ENCODE assay signal across 14 mouse cellular contexts in genomic region chr7:25439978-25440815, GRCm38 (mm10). TPM values are rescaled to one million over a fixed set of nuclear protein-coding genes. Genes with fewer than 3 reads are reported as not detected.
A peak's percentile ranks its signal among the peaks of the same experiment; 100 is the strongest.
DNase-seq lines count a peak whose midpoint lies in the region; ATAC-seq and TF ChIP-seq lines count a peak whose summit lies in the region.
"Had no signal": no experiment of that assay in that cellular context is flagged by ENCODE, and none has a peak within 500 bp of the region (broad histone marks: within the 10 kb centered on the region; RNA-seq: fewer than 3 reads in every experiment).

No protein-coding gene starts in this region.

- ATAC-seq in lung, postnatal 0 days, result peak; percentile 83
- ATAC-seq in midbrain, postnatal 0 days (ENCODE audit: low FRiP score), result no peak

- TF ChIP-seq EP300 in lung, postnatal 0 days (IDR thresholded peaks at IDR 0.05), result peak; percentile 86

- H3K4me2 ChIP-seq in lung, postnatal 0 days (replicated peaks; ENCODE audit: low read depth, low read length), result no peak overlapping the region
- H3K4me2 ChIP-seq in midbrain, postnatal 0 days (ENCODE audit: low read depth, low read length, poor library complexity, severe bottlenecking), result no peak overlapping the region

- H3K27ac ChIP-seq in bone marrow, adult 2 months (ENCODE audit: control insufficient read depth, insufficient read depth, low read depth, low read length, poor library complexity), result peak overlapping the region; percentile 53
- H3K27ac ChIP-seq in liver, adult 2 months (replicated peaks; ENCODE audit: insufficient read depth, low read depth, low read length), result peak overlapping the region; percentile 85
- H3K27ac ChIP-seq in lung, postnatal 0 days (ENCODE audit: low read length), result peak overlapping the region; percentile 81
- no peak overlapping the region for H3K27ac ChIP-seq in midbrain, postnatal 0 days (ENCODE audit: low read depth, low read length)

- DNase-seq in gonadal fat pad, adult 2 months (ENCODE audit: low read depth), result peak; percentile 95
- DNase-seq in liver, adult 2 months (ENCODE audit: extremely low read depth, low read depth, low spot score), result peak; percentile 88
- peak; percentile 86 for DNase-seq in lung, postnatal 0 days (ENCODE audit: low spot score)
- DNase-seq in layer of hippocampus, postnatal 25 days (ENCODE audit: extremely low spot score in 1 of 2, low spot score in 1 of 2), result no peak
- no peak for DNase-seq in cerebellum, postnatal 14 days
- no peak for DNase-seq in layer of hippocampus, adult 8-10 months (ENCODE audit: low spot score in 2 of 2)
- DNase-seq in midbrain, postnatal 0 days (ENCODE audit: low spot score), result no peak
- DNase-seq: adrenal gland, postnatal 25 days; embryo, embryonic 11 days; gastrocnemius, postnatal 10 days had no signal

- H3K36me3 ChIP-seq in liver, adult 2 months (ENCODE audit: control insufficient read depth, insufficient read depth, low read length), result no peaks in the 10 kb centered on the region
- no peaks in the 10 kb centered on the region for H3K36me3 ChIP-seq in lung, postnatal 0 days (ENCODE audit: insufficient read depth, low read length)
- no peaks in the 10 kb centered on the region for H3K36me3 ChIP-seq in midbrain, postnatal 0 days (ENCODE audit: insufficient read depth, low read length)

- no peak overlapping the region for H3K4me3 ChIP-seq in bone marrow, adult 2 months (replicated peaks; ENCODE audit: control insufficient read depth, low read depth, low read length)
- H3K4me3 ChIP-seq in liver, adult 2 months (ENCODE audit: insufficient read depth, low read depth, low read length), result no peak overlapping the region
- H3K4me3 ChIP-seq in lung, postnatal 0 days (ENCODE audit: low read depth, low read length), result no peak overlapping the region
- H3K4me3 ChIP-seq in midbrain, postnatal 0 days (ENCODE audit: low read depth, low read length), result no peak overlapping the region

- no peaks in the 10 kb centered on the region for H3K27me3 ChIP-seq in liver, adult 2 months (ENCODE audit: control insufficient read depth, insufficient read depth, low read length)
- H3K27me3 ChIP-seq in lung, postnatal 0 days (replicated peaks; ENCODE audit: insufficient read depth, low read length), result no peaks in the 10 kb centered on the region
- no peaks in the 10 kb centered on the region for H3K27me3 ChIP-seq in midbrain, postnatal 0 days (ENCODE audit: insufficient read depth, low read length)

- no peak for TF ChIP-seq CTCF in bone marrow, adult 2 months (IDR thresholded peaks at IDR 0.05; ENCODE audit: control insufficient read depth, insufficient read depth, low read length)
- TF ChIP-seq CTCF in liver, adult 2 months (IDR thresholded peaks at IDR 0.05; ENCODE audit: low read depth, low read length), result no peak
- no peak for TF ChIP-seq CTCF in lung, postnatal 0 days (IDR thresholded peaks at IDR 0.05)
- TF ChIP-seq CTCF in midbrain, postnatal 0 days (IDR thresholded peaks at IDR 0.05), result no peak

- no peak for TF ChIP-seq POLR2A in bone marrow, adult 2 months (IDR thresholded peaks at IDR 0.05; ENCODE audit: borderline replicate concordance, control insufficient read depth, low read depth, low read length)
- no peak for TF ChIP-seq POLR2A in liver, adult 2 months (IDR thresholded peaks at IDR 0.05; ENCODE audit: extremely low read depth, insufficient read depth, low read length)

- no peaks in the 10 kb centered on the region for H3K79me2 ChIP-seq in liver, adult 2 months (ENCODE audit: control insufficient read depth, insufficient read depth, low read length)

- no peaks in the 10 kb centered on the region for H3K9me3 ChIP-seq in lung, postnatal 0 days (ENCODE audit: low read length)
- H3K9me3 ChIP-seq in midbrain, postnatal 0 days (ENCODE audit: low read length), result no peaks in the 10 kb centered on the region

- WGBS in bone marrow, adult 2 months, result 48% methylated on average over 9 of the region's 9 CpGs
- WGBS in liver, adult 2 months, result 47% methylated on average over 9 of the region's 9 CpGs
- WGBS in lung, postnatal 0 days, result 51% methylated on average over 9 of the region's 9 CpGs
- WGBS in midbrain, postnatal 0 days, result 91% methylated on average over 9 of the region's 9 CpGs

- peaks cover 13% of the 10 kb centered on the region; the same call in 1 of the 2 replicates for H3K4me1 ChIP-seq in bone marrow, adult 2 months (ENCODE audit: control insufficient read depth, insufficient read depth, low read length)
- H3K4me1 ChIP-seq in liver, adult 2 months (ENCODE audit: control insufficient read depth, insufficient read depth, low read length), result peaks cover 12% of the 10 kb centered on the region
- H3K4me1 ChIP-seq in lung, postnatal 0 days (ENCODE audit: insufficient read depth, low read depth, low read length), result peaks cover 22% of the 10 kb centered on the region; the same call in 1 of the 2 replicates
- no peaks in the 10 kb centered on the region for H3K4me1 ChIP-seq in midbrain, postnatal 0 days (ENCODE audit: insufficient read depth, low read length)

- H3K9ac ChIP-seq in liver, adult 2 months (ENCODE audit: low read depth, low read length), result peak overlapping the region; percentile 12; the same call in 1 of the 2 replicates
- no peak overlapping the region for H3K9ac ChIP-seq in lung, postnatal 0 days (replicated peaks; ENCODE audit: low read depth)
- H3K9ac ChIP-seq in midbrain, postnatal 0 days (replicated peaks; ENCODE audit: low read length, poor library complexity, severe bottlenecking), result no peak overlapping the region

RNA-seq across cellular contexts. Expression of gene Cxcl17, which starts 27.5 kb away (rescaled TPM):
- polyA plus RNA-seq in bone marrow, adult 2 months (2011; ENCODE audit: insufficient read depth, insufficient read length, low replicate concordance, missing spikeins), result not detected in 2 replicates
- not detected in 2 replicates for polyA plus RNA-seq in gonadal fat pad, adult 2 months (2012; rRNA removed)
- not detected in 2 replicates for total RNA-seq in liver, adult 2 months (2014; rRNA removed)
- not detected in 2 replicates for polyA plus RNA-seq in liver, adult 2 months (2012; rRNA removed)
- 31.9 and 38.1 TPM in 2 replicates for polyA plus RNA-seq in lung, postnatal 0 days (2015; fragmentation: Nextera tagmentation; extraction: Ambion mirVana)
- total RNA-seq in layer of hippocampus, postnatal 25 days (2021), result not detected
- not detected for total RNA-seq in layer of hippocampus, adult 8-10 months (2022)
- total RNA-seq in midbrain, postnatal 0 days (2014; rRNA removed), result not detected in 2 replicates
- polyA plus RNA-seq in midbrain, postnatal 0 days (2015; fragmentation: Nextera tagmentation; extraction: Ambion mirVana), result 0.38 and 0.57 TPM in 2 replicates
- total RNA-seq: adrenal gland, postnatal 25 days; gastrocnemius, postnatal 10 days; left cerebral cortex, postnatal 14 days; megakaryocyte progenitor cell, adult 5-6 weeks had no signal
- polyA plus RNA-seq: intestine, embryonic 14.5 days had no signal

RNA-seq across cellular contexts. Expression of gene Ceacam1, which starts 37.2 kb away (rescaled TPM):
- 11.7 and 31.5 TPM in 2 replicates for polyA plus RNA-seq in bone marrow, adult 2 months (2011; ENCODE audit: insufficient read depth, insufficient read length, low replicate concordance, missing spikeins)
- 7.4 and 8.9 TPM in 2 replicates for polyA plus RNA-seq in gonadal fat pad, adult 2 months (2012; rRNA removed)
- total RNA-seq in liver, adult 2 months (2014; rRNA removed), result 45.5 and 59.6 TPM in 2 replicates
- polyA plus RNA-seq in liver, adult 2 months (2012; rRNA removed), result 84.8 and 87.9 TPM in 2 replicates
- 21.7 and 23.5 TPM in 2 replicates for polyA plus RNA-seq in lung, postnatal 0 days (2015; fragmentation: Nextera tagmentation; extraction: Ambion mirVana)
- 1 to 10 TPM; 3.1 TPM for total RNA-seq in layer of hippocampus, postnatal 25 days (2021)
- total RNA-seq in layer of hippocampus, adult 8-10 months (2022), result 1 to 10 TPM; 2.3 to 5.1 (median 2.8) TPM
- 1.4 and 2.9 TPM in 2 replicates for total RNA-seq in midbrain, postnatal 0 days (2014; rRNA removed)
- 0.84 and 0.94 TPM in 2 replicates for polyA plus RNA-seq in midbrain, postnatal 0 days (2015; fragmentation: Nextera tagmentation; extraction: Ambion mirVana)

RNA-seq across cellular contexts. Expression of gene Lipe, which starts 41.7 kb away (rescaled TPM):
- 195 and 311 TPM in 2 replicates for polyA plus RNA-seq in bone marrow, adult 2 months (2011; ENCODE audit: insufficient read depth, insufficient read length, low replicate concordance, missing spikeins)
- 664 and 702 TPM in 2 replicates for polyA plus RNA-seq in gonadal fat pad, adult 2 months (2012; rRNA removed)
- 8.3 and 8.7 TPM in 2 replicates for total RNA-seq in liver, adult 2 months (2014; rRNA removed)
- 9.8 and 11.3 TPM in 2 replicates for polyA plus RNA-seq in liver, adult 2 months (2012; rRNA removed)
- 19.8 and 21.4 TPM in 2 replicates for polyA plus RNA-seq in lung, postnatal 0 days (2015; fragmentation: Nextera tagmentation; extraction: Ambion mirVana)
- total RNA-seq in layer of hippocampus, postnatal 25 days (2021), result 1 to 10 TPM; 7.0 to 7.8 TPM
- 10 to 100 TPM in 1 of 4 experiments, 1 to 10 TPM in 3; 7.1 to 10.3 (median 9.0) TPM for total RNA-seq in layer of hippocampus, adult 8-10 months (2022)
- 10.6 and 11.6 TPM in 2 replicates for total RNA-seq in midbrain, postnatal 0 days (2014; rRNA removed)
- 6.9 and 7.6 TPM in 2 replicates for polyA plus RNA-seq in midbrain, postnatal 0 days (2015; fragmentation: Nextera tagmentation; extraction: Ambion mirVana)

Comparison
In these comparisons a context has a peak if more than half of its experiments do, and no peak if none do; other contexts are left out.
1. DNase-seq: peak in gonadal fat pad, adult 2 months (single experiment), liver, adult 2 months (single experiment) and lung, postnatal 0 days (single experiment); none in layer of hippocampus, postnatal 25 days (0 of 2), cerebellum, postnatal 14 days (0 of 2), layer of hippocampus, adult 8-10 months (0 of 2) and midbrain, postnatal 0 days (single experiment).
2. RNA of gene Cxcl17, which starts 27.5 kb away (polyA plus RNA-seq): 31.9 to 38.1 TPM in lung, postnatal 0 days; 0.38 to 0.57 TPM in midbrain, postnatal 0 days, not detected in gonadal fat pad, adult 2 months, not detected in bone marrow, adult 2 months and not detected in liver, adult 2 months; every median in the first group is over 10 times any median in the second.